20 mouse cellular contexts compared by ENCODE assay signal in genomic region chr11:63971462-63971861, GRCm38 (mm10).
"Had no signal": no experiment of that assay in that cellular context is flagged by ENCODE, and none has a peak within 500 bp of the region (broad histone marks: within the 10 kb centered on the region; RNA-seq: fewer than 3 reads in every experiment).

No protein-coding gene starts in this region.

- H3K4me2 ChIP-seq: limb, embryonic 13.5 days; liver, embryonic 11.5 days; lung, embryonic 14.5 days; midbrain, embryonic 12.5 days; midbrain, embryonic 15.5 days; neural tube, embryonic 12.5 days; neural tube, embryonic 15.5 days had no signal

- H3K9ac ChIP-seq: limb, embryonic 13.5 days; liver, embryonic 14.5 days; liver, postnatal 0 days; lung, embryonic 14.5 days; midbrain, embryonic 12.5 days; midbrain, embryonic 15.5 days; neural tube, embryonic 12.5 days; neural tube, embryonic 15.5 days had no signal

- ATAC-seq: hindbrain, postnatal 0 days; inflammation-experienced regulatory T-cells, adult 6 months; liver, postnatal 0 days; lung, postnatal 0 days; midbrain, embryonic 15.5 days had no signal

- H3K9me3 ChIP-seq: limb, embryonic 10.5 days; limb, embryonic 13.5 days; midbrain, embryonic 12.5 days; midbrain, embryonic 15.5 days; neural tube, embryonic 12.5 days; neural tube, embryonic 15.5 days had no signal

- H3K4me3 ChIP-seq: layer of hippocampus, adult 2 months; limb, embryonic 10.5 days; limb, embryonic 13.5 days; midbrain, embryonic 12.5 days; midbrain, embryonic 15.5 days; neural tube, embryonic 12.5 days; neural tube, embryonic 15.5 days had no signal

- H3K36me3 ChIP-seq: midbrain, embryonic 12.5 days; midbrain, embryonic 15.5 days; neural tube, embryonic 12.5 days; neural tube, embryonic 15.5 days had no signal

- H3K27me3 ChIP-seq: midbrain, embryonic 12.5 days; midbrain, embryonic 15.5 days; neural tube, embryonic 12.5 days; neural tube, embryonic 15.5 days had no signal

- DNase-seq: layer of hippocampus, adult 9-11 months; liver, postnatal 0 days; lung, embryonic 14.5 days; right cerebral cortex, adult 18-20 months; right cerebral cortex, postnatal 14 days; right cerebral cortex, postnatal 4 days; thymus, postnatal 25 days had no signal

- H3K27ac ChIP-seq: hindbrain, postnatal 0 days; layer of hippocampus, adult 2 months; limb, embryonic 10.5 days; limb, embryonic 13.5 days; liver, embryonic 14.5 days; macrophage; midbrain, embryonic 12.5 days; midbrain, embryonic 15.5 days; neural tube, embryonic 12.5 days; neural tube, embryonic 15.5 days had no signal
